In genomic region chr1:136102981-136103380, GRCm38 (mm10) we compare ENCODE assay signal across 14 mouse cellular contexts. TPM values are rescaled to one million over a fixed set of nuclear protein-coding genes. Genes with fewer than 3 reads are reported as not detected.
DNase-seq lines count a peak whose midpoint lies in the region; ATAC-seq and TF ChIP-seq lines count a peak whose summit lies in the region.
"Had no signal": no experiment of that assay in that cellular context is flagged by ENCODE, and none has a peak within 500 bp of the region (broad histone marks: within the 10 kb centered on the region; RNA-seq: fewer than 3 reads in every experiment).

No protein-coding gene starts in this region.

- DNase-seq in midbrain, embryonic 10.5 days (ENCODE audit: low spot score) = no peak
- DNase-seq in forebrain, embryonic 10.5 days (ENCODE audit: extremely low spot score, low spot score) = no peak
- DNase-seq in midbrain, postnatal 0 days (ENCODE audit: low spot score) = peak; percentile 82
- no peak for DNase-seq in gastrocnemius, adult 2 months
- no peak for DNase-seq in left cerebral cortex, postnatal 36 days (ENCODE audit: low spot score in 2 of 2)
- no peak for DNase-seq in urinary bladder, postnatal 36 days (ENCODE audit: low spot score in 2 of 2)
- DNase-seq: right cerebral cortex, postnatal 14 days had no signal

- ATAC-seq in midbrain, embryonic 13.5 days = peak; percentile 60
- ATAC-seq in hindbrain, embryonic 15.5 days (ENCODE audit: low FRiP score, low read depth) = peak; percentile 76
- ATAC-seq in midbrain, postnatal 0 days (ENCODE audit: low FRiP score) = peak; percentile 38; the same call in 1 of the 2 replicates

- H3K9me3 ChIP-seq in midbrain, embryonic 13.5 days = no peaks in the 10 kb centered on the region
- H3K9me3 ChIP-seq in midbrain, embryonic 10.5 days (replicated peaks) = no peaks in the 10 kb centered on the region
- H3K9me3 ChIP-seq in forebrain, embryonic 10.5 days = no peaks in the 10 kb centered on the region
- no peaks in the 10 kb centered on the region for H3K9me3 ChIP-seq in hindbrain, embryonic 15.5 days
- H3K9me3 ChIP-seq in midbrain, postnatal 0 days (ENCODE audit: low read length) = no peaks in the 10 kb centered on the region

- H3K27me3 ChIP-seq in midbrain, embryonic 13.5 days = no peaks in the 10 kb centered on the region
- no peaks in the 10 kb centered on the region for H3K27me3 ChIP-seq in midbrain, embryonic 10.5 days (ENCODE audit: low read depth, poor library complexity, severe bottlenecking)
- H3K27me3 ChIP-seq in forebrain, embryonic 10.5 days (ENCODE audit: poor library complexity, severe bottlenecking) = 0 out of 2 replicates have a peak, but pooled peaks cover 3% of the 10 kb centered on the region
- no peaks in the 10 kb centered on the region for H3K27me3 ChIP-seq in hindbrain, embryonic 15.5 days
- H3K27me3 ChIP-seq in midbrain, postnatal 0 days (ENCODE audit: insufficient read depth, low read length) = no peaks in the 10 kb centered on the region

- no peak overlapping the region for H3K27ac ChIP-seq in midbrain, embryonic 13.5 days
- no peak overlapping the region; the same call in 1 of the 2 replicates for H3K27ac ChIP-seq in midbrain, embryonic 10.5 days (replicated peaks)
- H3K27ac ChIP-seq in forebrain, embryonic 10.5 days = 0 out of 2 replicates have a peak overlapping the region, but pooled peaks have one; percentile 26
- peak overlapping the region; percentile 6; the same call in 1 of the 2 replicates for H3K27ac ChIP-seq in hindbrain, embryonic 15.5 days (replicated peaks)
- H3K27ac ChIP-seq in midbrain, postnatal 0 days (ENCODE audit: low read depth, low read length) = no peak overlapping the region
- no peak overlapping the region for H3K27ac ChIP-seq in gastrocnemius, adult 2 months

- H3K4me1 ChIP-seq in midbrain, embryonic 13.5 days (replicated peaks) = peaks cover 23% of the 10 kb centered on the region
- H3K4me1 ChIP-seq in midbrain, embryonic 10.5 days = peaks cover 30% of the 10 kb centered on the region
- H3K4me1 ChIP-seq in forebrain, embryonic 10.5 days = peaks cover 17% of the 10 kb centered on the region
- peaks cover 32% of the 10 kb centered on the region; the same call in 1 of the 2 replicates for H3K4me1 ChIP-seq in hindbrain, embryonic 15.5 days (replicated peaks)
- H3K4me1 ChIP-seq in midbrain, postnatal 0 days (ENCODE audit: insufficient read depth, low read length) = no peaks in the 10 kb centered on the region

- no peak for TF ChIP-seq CTCF in midbrain, postnatal 0 days (IDR thresholded peaks at IDR 0.05)
- TF ChIP-seq CTCF in gastrocnemius, adult 2 months (IDR thresholded peaks at IDR 0.05) = no peak

- H3K4me3 ChIP-seq in midbrain, embryonic 13.5 days (replicated peaks) = no peak overlapping the region
- no peak overlapping the region for H3K4me3 ChIP-seq in midbrain, embryonic 10.5 days
- H3K4me3 ChIP-seq in forebrain, embryonic 10.5 days = no peak overlapping the region
- no peak overlapping the region for H3K4me3 ChIP-seq in hindbrain, embryonic 15.5 days
- no peak overlapping the region for H3K4me3 ChIP-seq in midbrain, postnatal 0 days (ENCODE audit: low read depth, low read length)
- no peak overlapping the region for H3K4me3 ChIP-seq in gastrocnemius, adult 2 months

- H3K36me3 ChIP-seq in midbrain, embryonic 13.5 days = no peaks in the 10 kb centered on the region
- no peaks in the 10 kb centered on the region for H3K36me3 ChIP-seq in midbrain, embryonic 10.5 days
- H3K36me3 ChIP-seq in forebrain, embryonic 10.5 days (replicated peaks) = no peaks in the 10 kb centered on the region
- no peaks in the 10 kb centered on the region for H3K36me3 ChIP-seq in hindbrain, embryonic 15.5 days
- no peaks in the 10 kb centered on the region for H3K36me3 ChIP-seq in midbrain, postnatal 0 days (ENCODE audit: insufficient read depth, low read length)

- no peak overlapping the region for H3K4me2 ChIP-seq in midbrain, embryonic 13.5 days (replicated peaks)
- no peak overlapping the region for H3K4me2 ChIP-seq in hindbrain, embryonic 15.5 days
- no peak overlapping the region for H3K4me2 ChIP-seq in midbrain, postnatal 0 days (ENCODE audit: low read depth, low read length, poor library complexity, severe bottlenecking)

- WGBS in midbrain, embryonic 13.5 days = 50% methylated on average over 2 of the region's 2 CpGs
- WGBS in midbrain, embryonic 10.5 days = 83% methylated on average over 2 of the region's 2 CpGs
- 77% methylated on average over 2 of the region's 2 CpGs for WGBS in forebrain, embryonic 10.5 days
- 41% methylated on average over 2 of the region's 2 CpGs for WGBS in hindbrain, embryonic 15.5 days
- 59% methylated on average over 2 of the region's 2 CpGs for WGBS in midbrain, postnatal 0 days

- H3K9ac ChIP-seq in midbrain, embryonic 13.5 days (replicated peaks) = no peak overlapping the region
- H3K9ac ChIP-seq in hindbrain, embryonic 15.5 days = no peak overlapping the region
- no peak overlapping the region for H3K9ac ChIP-seq in midbrain, postnatal 0 days (replicated peaks; ENCODE audit: low read length, poor library complexity, severe bottlenecking)

- intact Hi-C loops in gastrocnemius, adult 2 months (cut with DNase I) = no loop called here
- intact Hi-C loops in left cerebral cortex, postnatal 36 days (cut with DNase I) = no loop called here

RNA-seq across cellular contexts. Expression of gene Kif21b, which starts 28.2 kb away (rescaled TPM):
- 44.1 and 49.3 TPM in 2 replicates for polyA plus RNA-seq in midbrain, embryonic 13.5 days (2015; fragmentation: Nextera tagmentation; extraction: Ambion mirVana)
- polyA plus RNA-seq in midbrain, embryonic 10.5 days (2016; fragmentation: Nextera tagmentation; extraction: Ambion mirVana) = 4.9 and 9.5 TPM in 2 replicates
- polyA plus RNA-seq in forebrain, embryonic 10.5 days (2016; fragmentation: Nextera tagmentation; extraction: Ambion mirVana) = 5.8 and 8.8 TPM in 2 replicates
- polyA plus RNA-seq in hindbrain, embryonic 15.5 days (2015; fragmentation: Nextera tagmentation; extraction: Ambion mirVana) = 48.9 and 50.0 TPM in 2 replicates
- 156 and 160 TPM in 2 replicates for total RNA-seq in midbrain, postnatal 0 days (2014; rRNA removed)
- polyA plus RNA-seq in midbrain, postnatal 0 days (2015; fragmentation: Nextera tagmentation; extraction: Ambion mirVana) = 28.1 and 32.1 TPM in 2 replicates
- under 1 TPM; 0.46 to 0.47 TPM for total RNA-seq in gastrocnemius, adult 2 months (2021)
- total RNA-seq in left cerebral cortex, postnatal 36 days (2021) = 10 to 100 TPM; 52.0 to 68.8 TPM

RNA-seq across cellular contexts. Expression of gene Cacna1s, which starts 50.4 kb away (rescaled TPM):
- polyA plus RNA-seq in midbrain, embryonic 13.5 days (2015; fragmentation: Nextera tagmentation; extraction: Ambion mirVana) = 0.22 TPM in 1 of 2 replicates, not detected in the other
- 0.14 TPM in 1 of 2 replicates, not detected in the other for polyA plus RNA-seq in midbrain, embryonic 10.5 days (2016; fragmentation: Nextera tagmentation; extraction: Ambion mirVana)
- 0.20 TPM in 1 of 2 replicates, not detected in the other for polyA plus RNA-seq in forebrain, embryonic 10.5 days (2016; fragmentation: Nextera tagmentation; extraction: Ambion mirVana)
- 0.32 TPM in 1 of 2 replicates, not detected in the other for polyA plus RNA-seq in hindbrain, embryonic 15.5 days (2015; fragmentation: Nextera tagmentation; extraction: Ambion mirVana)
- total RNA-seq in midbrain, postnatal 0 days (2014; rRNA removed) = 0.42 and 0.71 TPM in 2 replicates
- 0.57 and 0.59 TPM in 2 replicates for polyA plus RNA-seq in midbrain, postnatal 0 days (2015; fragmentation: Nextera tagmentation; extraction: Ambion mirVana)
- 100 to 1,000 TPM; 779 to 840 TPM for total RNA-seq in gastrocnemius, adult 2 months (2021)
- 1 to 10 TPM in 1 of 2 experiments, under 1 TPM in 1; 0.81 to 2.3 TPM for total RNA-seq in left cerebral cortex, postnatal 36 days (2021)
- polyA plus RNA-seq: kidney, embryonic 14.5 days; stomach, embryonic 14.5 days had no signal

RNA-seq across cellular contexts. Expression of gene Ascl5, which starts 52.4 kb away (rescaled TPM):
- not detected in 2 replicates for polyA plus RNA-seq in midbrain, embryonic 13.5 days (2015; fragmentation: Nextera tagmentation; extraction: Ambion mirVana)
- polyA plus RNA-seq in midbrain, embryonic 10.5 days (2016; fragmentation: Nextera tagmentation; extraction: Ambion mirVana) = not detected in 2 replicates
- not detected in 2 replicates for polyA plus RNA-seq in forebrain, embryonic 10.5 days (2016; fragmentation: Nextera tagmentation; extraction: Ambion mirVana)
- 0.39 TPM in 1 of 2 replicates, not detected in the other for polyA plus RNA-seq in hindbrain, embryonic 15.5 days (2015; fragmentation: Nextera tagmentation; extraction: Ambion mirVana)
- 3.0 TPM in 1 of 2 replicates, not detected in the other for total RNA-seq in midbrain, postnatal 0 days (2014; rRNA removed)
- 0.30 TPM in 1 of 2 replicates, not detected in the other for polyA plus RNA-seq in midbrain, postnatal 0 days (2015; fragmentation: Nextera tagmentation; extraction: Ambion mirVana)
- not detected for total RNA-seq in gastrocnemius, adult 2 months (2021)
- 1 to 10 TPM; 1.6 to 3.6 TPM for total RNA-seq in left cerebral cortex, postnatal 36 days (2021)
- total RNA-seq: hematopoietic stem cell, adult 5-6 weeks had no signal
- polyA plus RNA-seq: kidney, embryonic 14.5 days; neural tube, embryonic 11.5 days; urinary bladder, adult 2 months had no signal

Comparison
In these comparisons a context has a peak if more than half of its experiments do, and no peak if none do; other contexts are left out.
1. H3K27ac ChIP-seq: peak in forebrain, embryonic 10.5 days (single experiment) and hindbrain, embryonic 15.5 days (single experiment); none in midbrain, embryonic 13.5 days (single experiment), midbrain, embryonic 10.5 days (single experiment), midbrain, postnatal 0 days (single experiment) and gastrocnemius, adult 2 months (single experiment).
2. Peak in every context shown above with its lines, with median percentiles within 50 percentile points of each other: ATAC-seq.